Mouse (Mus musculus): ENCODE measurements around the gene Serpina3g. TPM values are rescaled to one million over a fixed set of nuclear protein-coding genes. Genes with fewer than 3 reads are reported as not detected.

Gene Serpina3g
- 0.77 and 1.2 TPM in 2 replicates for total RNA-seq (2014; rRNA removed)
- polyA plus RNA-seq (2015; fragmentation: Nextera tagmentation; extraction: Ambion mirVana): 0.83 and 1.4 TPM in 2 replicates

DNA sequence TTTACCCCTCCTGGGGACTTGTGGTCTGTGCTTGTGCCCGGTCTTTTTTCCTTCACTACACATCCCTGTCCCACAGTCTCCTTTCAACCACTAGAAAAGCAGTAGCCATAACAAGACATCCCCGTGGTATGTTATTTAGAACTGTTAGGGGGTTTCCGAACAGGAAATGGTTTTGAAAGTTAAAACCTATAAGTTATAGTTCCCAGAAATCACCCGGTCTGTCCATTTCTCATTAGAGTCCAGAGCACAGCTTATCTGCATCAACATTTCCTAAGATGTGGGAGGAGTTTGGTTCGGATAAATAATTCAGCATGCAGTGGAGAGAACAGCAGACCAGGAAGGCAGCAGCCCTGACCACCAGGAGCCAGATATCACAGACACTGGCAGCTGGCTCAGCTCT is at the start of gene Serpina3g:
Gene Serpina3g, plus strand, starts transcription at position 331 of the 400 bp plus-strand sequence.
- H3K4me3 ChIP-seq (ENCODE audit: low read depth, low read length): no peak within 1 kb of the TSS
- ATAC-seq (ENCODE audit: low FRiP score): no peak
- H3K9me3 ChIP-seq (ENCODE audit: low read length): no peaks in the 10 kb centered on the region
- H3K4me1 ChIP-seq (ENCODE audit: insufficient read depth, low read length): no peaks in the 10 kb centered on the region
- no peak for TF ChIP-seq CTCF (IDR thresholded peaks at IDR 0.05)
- no peaks in the 10 kb centered on the region for H3K36me3 ChIP-seq (ENCODE audit: insufficient read depth, low read length)
- DNase-seq (ENCODE audit: low spot score): no peak
- H3K27ac ChIP-seq (ENCODE audit: low read depth, low read length): no peak within 1 kb of the TSS
- H3K27me3 ChIP-seq (ENCODE audit: insufficient read depth, low read length): no peaks in the 10 kb centered on the region
- WGBS: 70% methylated on average over 5 of the region's 5 CpGs
- H3K4me2 ChIP-seq (ENCODE audit: low read depth, low read length, poor library complexity, severe bottlenecking): no peak within 1 kb of the TSS
- H3K9ac ChIP-seq (replicated peaks; ENCODE audit: low read length, poor library complexity, severe bottlenecking): no peak within 1 kb of the TSS

- H3K9me3 ChIP-seq (ENCODE audit: low read length): no peaks in the 10 kb centered on the region
- DNase-seq (ENCODE audit: low spot score) (no peak), ATAC-seq (ENCODE audit: low FRiP score) (no peak)
- no peak for TF ChIP-seq CTCF (IDR thresholded peaks at IDR 0.05)
- H3K27ac ChIP-seq (ENCODE audit: low read depth, low read length): no peak overlapping the region
- WGBS: 75% methylated on average over 2 of the region's 2 CpGs
- no peak overlapping the region for H3K4me2 ChIP-seq (ENCODE audit: low read depth, low read length, poor library complexity, severe bottlenecking)
- no peaks in the 10 kb centered on the region for H3K4me1 ChIP-seq (ENCODE audit: insufficient read depth, low read length)
- no peaks in the 10 kb centered on the region for H3K27me3 ChIP-seq (ENCODE audit: insufficient read depth, low read length)
- no peak overlapping the region for H3K9ac ChIP-seq (replicated peaks; ENCODE audit: low read length, poor library complexity, severe bottlenecking)
- no peaks in the 10 kb centered on the region for H3K36me3 ChIP-seq (ENCODE audit: insufficient read depth, low read length)
- no peak overlapping the region for H3K4me3 ChIP-seq (ENCODE audit: low read depth, low read length)
Observed at GRCm38 (mm10) chr12:104189246-104189645, 46.8 kb upstream of the Serpina3g start.

- no peak for ATAC-seq (ENCODE audit: low FRiP score)
Observed at GRCm38 (mm10) chr12:104190852-104191251, 45.2 kb upstream of the Serpina3g start.

DNA sequence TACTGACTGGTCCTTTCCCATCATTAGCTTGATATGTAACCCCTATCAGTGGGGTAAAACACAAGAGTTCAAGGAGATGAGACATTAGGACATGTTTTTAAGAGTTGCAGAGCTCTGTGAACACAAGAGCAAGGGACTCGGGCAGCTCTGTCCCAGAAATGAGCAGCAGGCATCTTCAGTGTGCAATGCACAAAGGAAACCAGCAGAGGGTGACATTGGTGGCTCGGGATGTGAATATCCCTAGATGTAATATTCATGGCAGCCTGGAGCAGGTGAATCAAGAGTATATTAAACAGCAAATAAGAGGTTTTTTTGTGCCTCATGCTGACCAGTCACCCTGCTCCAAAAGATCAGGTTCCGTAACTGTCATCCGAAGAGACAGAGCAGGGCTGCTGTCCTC is 26.9 kb upstream of the Serpina3g start:
- DNase-seq (ENCODE audit: low spot score) (peak; percentile 8), ATAC-seq (ENCODE audit: low FRiP score) (no peak)
- Histone ChIP-seq H3K36me3 (ENCODE audit: insufficient read depth, low read length) (no peaks in the 10 kb centered on the region), H3K9me3 (ENCODE audit: low read length) (no peaks in the 10 kb centered on the region), H3K27ac (ENCODE audit: low read depth, low read length) (no peak overlapping the region), H3K27me3 (ENCODE audit: insufficient read depth, low read length) (no peaks in the 10 kb centered on the region), H3K4me1 (ENCODE audit: insufficient read depth, low read length) (no peaks in the 10 kb centered on the region), H3K4me3 (ENCODE audit: low read depth, low read length) (no peak overlapping the region), H3K9ac (replicated peaks; ENCODE audit: low read length, poor library complexity, severe bottlenecking) (no peak overlapping the region), H3K4me2 (ENCODE audit: low read depth, low read length, poor library complexity, severe bottlenecking) (no peak overlapping the region)
- TF ChIP-seq CTCF (IDR thresholded peaks at IDR 0.05): peak; percentile 52
- WGBS: 78% methylated on average over 4 of the region's 4 CpGs

More at GRCm38 (mm10) chr12:104190852-104191251, 45.2 kb upstream of the Serpina3g start:
- Histone ChIP-seq H3K4me3 (ENCODE audit: low read depth, low read length) (no peak overlapping the region), H3K27me3 (ENCODE audit: insufficient read depth, low read length) (no peaks in the 10 kb centered on the region), H3K36me3 (ENCODE audit: insufficient read depth, low read length) (no peaks in the 10 kb centered on the region), H3K4me1 (ENCODE audit: insufficient read depth, low read length) (no peaks in the 10 kb centered on the region), H3K9me3 (ENCODE audit: low read length) (no peaks in the 10 kb centered on the region), H3K27ac (ENCODE audit: low read depth, low read length) (no peak overlapping the region), H3K4me2 (ENCODE audit: low read depth, low read length, poor library complexity, severe bottlenecking) (no peak overlapping the region), H3K9ac (replicated peaks; ENCODE audit: low read length, poor library complexity, severe bottlenecking) (no peak overlapping the region)
- no peak for TF ChIP-seq CTCF (IDR thresholded peaks at IDR 0.05)
- no peak for DNase-seq (ENCODE audit: low spot score)

GRCm38 (mm10) chr12:104209802-104210201 is 26.2 kb upstream of the Serpina3g start:
- Histone ChIP-seq H3K36me3 (ENCODE audit: insufficient read depth, low read length) (no peaks in the 10 kb centered on the region), H3K9ac (replicated peaks; ENCODE audit: low read length, poor library complexity, severe bottlenecking) (no peak overlapping the region), H3K9me3 (ENCODE audit: low read length) (no peaks in the 10 kb centered on the region), H3K27ac (ENCODE audit: low read depth, low read length) (no peak overlapping the region), H3K4me3 (ENCODE audit: low read depth, low read length) (no peak overlapping the region), H3K4me1 (ENCODE audit: insufficient read depth, low read length) (no peaks in the 10 kb centered on the region), H3K27me3 (ENCODE audit: insufficient read depth, low read length) (no peaks in the 10 kb centered on the region), H3K4me2 (ENCODE audit: low read depth, low read length, poor library complexity, severe bottlenecking) (no peak overlapping the region)
- DNase-seq (ENCODE audit: low spot score) (no peak), ATAC-seq (ENCODE audit: low FRiP score) (no peak)
- no peak for TF ChIP-seq CTCF (IDR thresholded peaks at IDR 0.05)
- 100% methylated on average over 2 of the region's 2 CpGs for WGBS

- ATAC-seq (ENCODE audit: low FRiP score) (no peak), DNase-seq (ENCODE audit: low spot score) (no peak)
- Histone ChIP-seq H3K36me3 (ENCODE audit: insufficient read depth, low read length) (no peaks in the 10 kb centered on the region), H3K9me3 (ENCODE audit: low read length) (no peaks in the 10 kb centered on the region), H3K4me2 (ENCODE audit: low read depth, low read length, poor library complexity, severe bottlenecking) (no peak overlapping the region), H3K9ac (replicated peaks; ENCODE audit: low read length, poor library complexity, severe bottlenecking) (no peak overlapping the region), H3K4me1 (ENCODE audit: insufficient read depth, low read length) (no peaks in the 10 kb centered on the region), H3K4me3 (ENCODE audit: low read depth, low read length) (no peak overlapping the region), H3K27ac (ENCODE audit: low read depth, low read length) (no peak overlapping the region), H3K27me3 (ENCODE audit: insufficient read depth, low read length) (no peaks in the 10 kb centered on the region)
- 33% methylated on average over 2 of the region's 2 CpGs for WGBS
- TF ChIP-seq CTCF (IDR thresholded peaks at IDR 0.05): no peak
Observed at GRCm38 (mm10) chr12:104213689-104214444, 22.2 kb upstream of the Serpina3g start.

Measured in midbrain, postnatal 0 days (tissue).